Mouse (Mus musculus) CD4-positive, CD25-positive, alpha-beta regulatory T cell, adult 2 months (primary cell): ENCODE data around the gene Tmem255b.

Source experiments
- DNase-seq: peaks from one replicate; pipeline ENCODE4 v3.0.0-alpha.2; 2012; ENCODE audit warnings: low read depth, low spot score

Tmem255b gene

DNA sequence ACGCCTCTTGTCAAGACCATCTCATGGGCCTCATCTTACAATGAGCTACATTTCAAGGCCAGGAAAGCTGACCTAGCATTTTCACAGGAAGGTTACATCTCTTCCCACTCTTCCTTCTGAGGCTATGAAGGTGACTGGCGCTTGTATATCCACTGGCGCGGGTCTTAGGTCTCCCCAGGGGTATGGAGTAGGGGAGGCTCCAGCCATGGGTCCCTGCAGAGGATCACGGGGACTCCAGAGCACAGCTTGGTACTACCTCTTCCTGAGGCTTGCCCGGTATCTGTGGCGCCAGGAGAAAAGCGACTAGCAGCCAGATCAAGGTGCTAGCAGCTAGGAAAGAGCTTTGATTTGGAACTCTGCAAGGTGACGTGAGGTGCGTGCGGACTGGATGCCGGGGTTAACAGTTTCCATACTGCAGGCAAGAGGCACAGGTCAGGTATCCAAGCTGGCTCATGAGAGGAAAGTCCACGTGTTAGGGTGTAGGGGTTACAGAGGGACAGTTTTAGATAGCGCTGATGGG is 56.6 kb downstream of the Tmem255b start:
- DNase-seq: no peak

DNA sequence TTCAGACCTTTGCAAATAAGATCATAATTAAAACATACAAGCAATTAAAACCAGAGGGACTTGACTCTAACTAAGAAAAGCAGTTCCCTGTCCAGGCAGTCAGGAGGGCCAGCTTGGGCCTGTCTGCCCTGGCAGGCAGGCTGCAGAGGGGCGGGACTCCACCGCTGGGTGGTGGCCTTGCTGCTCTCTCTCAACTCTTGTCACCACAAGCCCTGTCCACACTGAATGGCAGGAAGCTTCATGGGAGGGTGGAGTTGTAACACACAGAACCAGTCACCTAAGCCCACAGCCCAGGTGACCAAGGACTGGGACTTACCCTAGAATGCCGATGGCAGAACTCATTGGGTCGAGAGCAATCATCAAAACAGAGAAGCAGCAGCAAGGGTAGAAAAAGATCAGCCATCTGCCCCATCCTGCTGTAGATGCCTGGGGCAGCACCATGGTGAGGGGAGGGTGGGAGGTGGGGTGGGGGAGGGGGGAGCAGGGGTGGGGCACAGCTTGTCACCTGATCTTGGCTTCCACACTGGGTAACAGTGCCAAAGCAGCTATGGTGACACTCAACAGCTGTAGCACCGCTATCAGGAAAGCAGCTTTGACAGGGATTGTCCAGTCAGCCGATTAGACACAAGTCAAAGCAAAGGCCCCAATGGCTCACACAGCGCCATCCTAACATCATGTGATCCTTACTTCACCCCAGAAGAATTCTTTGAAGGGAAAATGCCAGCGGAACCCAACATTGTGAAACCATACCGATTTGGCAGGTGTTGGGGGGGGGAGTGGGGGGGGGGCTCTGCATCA is 57.4 kb downstream of the Tmem255b start:
- DNase-seq: no peak

DNA sequence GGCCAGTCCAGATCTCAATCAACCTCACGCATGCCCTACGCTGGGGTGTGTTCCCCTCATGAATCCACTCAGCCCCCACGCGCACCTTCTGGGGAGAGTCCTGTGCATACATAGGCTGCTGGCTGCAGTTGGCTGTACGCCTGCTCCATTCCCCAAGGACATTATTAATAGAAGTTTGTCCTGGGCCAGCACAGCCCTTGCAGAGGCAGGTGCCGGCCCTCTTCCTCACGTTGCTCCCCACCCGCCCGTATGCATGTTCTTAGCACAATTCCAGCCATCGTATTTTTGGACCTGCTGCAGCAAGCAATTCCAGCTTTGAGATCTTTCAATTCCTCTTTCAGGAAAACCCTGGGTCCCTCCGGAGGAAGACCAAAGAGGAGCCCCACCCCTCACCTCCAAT is 58.0 kb downstream of the Tmem255b start:
- no peak for DNase-seq

DNA sequence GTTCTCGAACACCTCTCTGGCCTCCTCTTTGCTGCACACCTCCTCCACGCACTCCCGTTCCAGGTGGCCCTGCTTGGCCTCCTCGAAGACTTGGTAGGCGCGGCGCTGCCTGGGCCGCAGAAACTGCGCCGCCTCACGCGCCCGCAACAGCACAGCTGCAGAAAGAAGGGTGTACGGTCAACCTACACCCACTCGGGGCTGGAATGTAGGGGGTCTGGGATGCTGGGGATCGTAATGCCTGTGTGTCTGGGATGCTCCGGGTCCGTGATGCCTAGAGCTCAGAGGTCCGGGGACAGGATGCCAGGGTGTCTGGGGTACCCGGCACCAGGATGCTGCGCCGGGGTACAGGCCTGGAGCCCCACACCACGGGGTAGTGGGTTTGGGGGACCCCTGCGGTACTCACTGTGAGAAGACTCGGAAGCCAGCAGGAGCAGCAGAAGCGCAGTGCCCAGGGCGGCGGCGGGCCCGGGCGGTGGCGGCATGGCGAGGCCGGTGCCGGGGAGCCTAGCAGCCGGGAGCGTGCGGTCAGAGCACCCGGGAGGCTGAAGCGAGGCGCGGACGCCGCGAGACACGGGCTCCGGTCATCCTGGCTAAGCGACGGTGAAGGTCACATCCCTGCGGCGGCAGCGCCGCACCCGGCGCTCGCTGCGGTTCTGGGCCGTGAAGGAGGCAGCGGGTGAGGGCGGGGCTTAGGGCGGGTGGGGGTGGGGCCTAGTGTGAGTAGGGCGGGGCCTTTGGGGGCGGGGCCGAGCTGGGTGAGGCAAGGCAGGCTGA is 59.1 kb downstream of the Tmem255b start, which contains the start of gene Gas6:
Gene Gas6 (minus strand): TSS at position 633 of the 774 bp plus-strand sequence.
- peak; percentile 37 for DNase-seq

DNA sequence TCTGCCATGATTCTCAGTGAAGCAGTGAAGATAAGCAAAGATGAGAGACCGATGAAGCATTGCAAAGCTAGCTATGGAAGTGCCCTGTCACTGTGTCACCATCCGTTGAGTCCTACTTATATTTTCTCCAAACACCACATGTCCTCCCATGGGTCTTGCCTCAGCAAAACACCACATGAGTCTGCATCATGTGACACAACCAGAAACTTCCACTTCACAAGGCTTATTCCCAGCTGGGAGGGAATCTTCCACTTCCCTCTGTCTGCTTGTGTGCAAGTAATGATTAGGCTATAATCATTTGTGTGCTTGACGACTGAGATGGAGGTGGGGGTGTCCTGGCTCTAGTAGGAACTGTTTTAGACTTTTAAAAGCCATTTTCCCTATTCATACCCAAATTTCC is 66.2 kb downstream of the Tmem255b start:
- DNase-seq: no peak

DNA sequence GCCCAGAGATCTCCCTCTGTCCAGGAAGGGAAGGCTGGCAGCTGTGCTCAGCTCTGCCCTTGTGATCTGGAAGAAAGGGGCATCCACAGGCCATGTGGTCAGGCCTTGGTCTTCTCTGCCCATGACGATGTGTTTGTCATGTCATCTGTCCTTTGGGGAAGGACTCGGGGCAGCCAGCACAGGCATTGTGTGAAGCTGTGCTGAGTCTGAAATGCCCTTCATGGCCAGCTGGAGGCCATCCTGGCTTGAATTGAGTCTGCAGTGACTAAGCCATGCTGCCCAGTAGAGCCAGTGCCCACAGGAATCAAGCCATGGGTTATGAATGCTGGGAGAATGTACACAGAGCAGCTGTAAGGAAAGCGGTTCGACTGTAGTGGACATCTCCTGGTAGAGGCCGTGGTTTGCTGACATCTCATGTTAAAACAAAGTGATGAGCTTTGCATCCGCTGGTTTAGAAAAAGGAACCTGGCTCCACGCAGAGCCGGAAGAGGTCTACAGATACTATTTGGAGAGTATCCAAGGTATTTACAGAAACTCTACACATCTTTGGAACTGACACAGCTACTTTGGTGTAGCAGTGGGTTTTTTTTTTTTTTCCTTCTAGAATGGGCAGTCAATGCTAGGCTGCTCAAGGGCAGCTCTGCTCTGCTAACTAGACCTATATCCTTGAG is 69.1 kb downstream of the Tmem255b start:
- no peak for DNase-seq

DNA sequence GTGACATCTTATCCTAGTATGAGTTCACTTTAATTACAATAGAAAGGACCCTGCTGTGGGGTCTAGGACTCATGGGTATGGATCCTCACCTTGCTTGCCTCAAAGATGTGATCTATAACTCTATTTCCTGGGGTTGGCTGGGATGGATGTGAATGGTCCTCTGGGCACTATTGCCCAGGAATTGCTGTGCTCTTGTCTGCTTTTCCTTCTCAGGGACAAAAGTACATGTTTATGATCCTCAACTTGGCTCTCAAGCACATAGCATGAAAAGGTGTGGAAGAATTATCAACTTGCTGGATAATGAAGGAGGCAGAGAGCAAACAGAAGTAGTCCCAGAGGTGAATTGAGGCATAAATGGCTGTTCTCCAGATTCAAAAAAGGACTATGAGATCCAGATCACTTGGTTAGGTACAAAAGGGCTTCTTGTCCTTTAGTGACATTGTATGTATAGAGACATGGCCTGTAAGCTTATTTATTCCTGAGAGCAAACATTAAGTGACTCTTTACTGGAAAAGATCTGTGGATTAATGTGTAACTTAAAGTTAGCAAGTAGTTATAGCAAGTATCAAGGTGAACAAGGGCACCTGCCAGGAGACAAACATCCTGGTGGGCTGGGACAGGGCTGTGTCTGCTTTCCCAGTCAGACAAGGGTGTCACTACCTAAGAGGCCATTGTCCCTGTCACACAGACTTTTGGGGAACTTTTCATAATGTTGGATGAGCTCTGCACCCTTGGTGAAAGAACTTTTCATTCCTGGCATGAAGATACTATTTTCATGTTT is 70.1 kb downstream of the Tmem255b start:
- DNase-seq: no peak

DNA sequence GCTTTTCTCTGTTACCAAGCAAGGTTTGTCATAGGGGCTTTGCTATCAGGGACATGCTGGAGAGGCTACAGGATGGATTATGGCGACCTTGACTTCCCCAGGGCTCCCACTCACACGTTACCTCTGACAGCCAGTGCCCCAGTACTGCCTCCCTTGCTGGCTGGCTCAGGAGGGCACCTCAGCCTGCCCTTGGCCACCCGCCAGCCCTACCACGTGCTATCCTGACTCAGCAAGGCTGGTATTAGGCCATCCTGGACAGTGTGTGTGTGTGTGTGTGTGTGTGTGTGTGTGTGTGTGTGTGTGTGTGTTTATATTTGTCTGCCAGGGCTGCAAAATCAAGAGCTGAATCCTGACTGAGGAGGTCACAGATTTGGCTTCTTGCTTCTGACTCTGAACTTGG is 71.9 kb downstream of the Tmem255b start:
- DNase-seq: no peak

DNA sequence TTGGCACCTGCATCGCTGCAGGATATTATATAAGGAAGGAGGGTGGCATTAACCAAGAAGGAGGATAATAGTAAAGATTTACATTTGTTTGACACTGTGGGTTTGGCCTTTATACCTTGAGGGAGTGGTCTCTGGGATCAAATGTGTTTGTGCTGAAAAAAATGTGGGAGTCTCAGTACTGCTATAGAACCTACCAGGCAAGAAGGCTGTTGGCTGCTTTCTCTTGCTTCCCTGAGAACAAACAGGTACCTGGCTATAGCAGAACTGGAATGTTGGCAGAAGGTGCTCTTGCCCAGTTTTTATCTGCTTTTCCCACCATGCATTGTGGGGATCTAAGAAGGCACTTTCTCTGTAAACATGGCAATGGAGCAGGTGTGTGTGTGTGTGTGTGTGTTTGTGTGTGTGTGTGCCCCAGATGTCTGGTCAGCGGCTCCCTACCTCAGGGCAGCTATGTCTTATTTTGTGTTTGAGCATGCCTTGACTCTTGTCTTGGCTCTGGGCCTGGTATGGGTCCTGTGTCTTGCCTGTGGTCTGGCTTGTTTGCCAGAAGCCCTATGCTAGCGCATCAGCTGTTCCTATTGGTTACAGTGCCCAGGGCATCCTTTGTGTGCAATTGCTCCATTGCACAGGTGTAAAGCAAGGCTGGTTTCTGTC is 72.4 kb downstream of the Tmem255b start:
- no peak for DNase-seq

DNA sequence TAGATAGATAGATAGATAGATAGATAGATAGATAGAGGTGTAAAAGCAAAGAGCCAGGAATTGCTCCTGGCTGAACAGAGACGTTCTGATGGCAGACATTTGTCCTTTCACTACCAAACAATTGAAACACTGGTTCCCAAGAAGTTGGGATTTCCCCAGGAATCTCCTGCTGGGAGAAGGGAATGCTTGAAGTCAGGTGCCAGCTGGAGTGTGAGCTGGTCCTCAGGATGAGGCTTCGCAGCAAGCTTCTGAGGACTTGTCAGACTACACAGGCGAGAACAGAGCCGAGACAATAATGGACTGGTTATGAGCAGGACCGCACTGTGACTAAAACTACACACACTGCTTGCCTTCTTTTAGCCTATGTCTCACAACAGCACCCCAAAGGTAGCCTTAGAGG is 77.0 kb downstream of the Tmem255b start:
- no peak for DNase-seq

DNA sequence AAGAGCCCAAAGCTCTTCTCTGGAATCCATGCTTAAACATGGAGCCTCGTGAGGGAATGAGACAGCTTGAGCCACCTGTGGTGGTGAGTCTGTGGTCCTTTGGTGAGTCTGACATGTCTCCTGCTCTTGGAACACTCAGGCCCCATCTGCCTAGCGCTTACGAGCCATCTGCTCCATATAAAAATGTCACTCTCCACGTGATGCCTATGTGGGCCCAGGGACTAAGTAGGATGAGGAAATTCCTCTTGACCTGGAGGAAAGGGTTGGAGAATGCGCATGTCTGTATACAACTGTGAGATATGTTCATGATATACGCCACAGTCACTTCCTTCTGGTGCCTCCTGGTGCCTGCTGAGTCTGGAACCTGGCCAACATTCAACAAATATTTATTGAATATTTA is 77.7 kb downstream of the Tmem255b start:
- no peak for DNase-seq

DNA sequence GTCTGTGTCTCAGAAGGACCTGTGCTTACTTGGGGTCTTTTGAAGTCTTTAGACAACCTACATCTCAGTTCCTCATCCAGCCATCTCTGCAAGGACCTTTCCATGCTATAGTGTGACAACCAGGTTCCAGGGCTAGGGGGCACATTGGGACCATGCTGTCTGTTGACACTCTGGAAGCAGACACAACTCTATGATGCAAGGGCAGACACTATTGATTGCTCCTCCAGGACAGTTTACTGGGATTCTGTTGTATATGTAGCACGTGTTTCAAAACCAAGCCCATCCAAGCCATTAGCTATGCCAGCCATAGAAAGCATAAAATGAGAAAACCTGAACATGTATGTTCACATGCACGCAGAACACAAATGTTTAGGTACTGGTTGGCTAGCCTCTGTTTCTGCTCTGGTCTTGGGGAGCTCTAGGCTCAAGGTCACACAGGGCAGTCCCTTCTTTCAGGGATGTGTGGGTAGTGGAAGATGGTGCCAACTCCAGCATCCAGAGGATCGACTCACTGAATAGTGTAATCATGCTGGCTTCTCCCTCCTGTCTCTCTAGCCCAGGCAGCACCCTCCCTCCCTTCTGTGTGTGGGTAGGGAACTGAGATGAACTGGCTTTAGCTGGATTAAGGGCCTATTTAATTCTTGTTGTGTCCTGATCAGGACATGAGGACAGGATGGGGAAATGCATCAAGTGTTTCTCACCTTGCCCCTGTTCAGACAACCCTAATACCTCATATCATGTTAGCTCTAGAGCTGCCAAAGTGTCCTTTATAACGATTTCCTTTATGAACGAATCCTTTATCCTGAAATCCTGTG is 78.8 kb downstream of the Tmem255b start:
- no peak for DNase-seq

DNA sequence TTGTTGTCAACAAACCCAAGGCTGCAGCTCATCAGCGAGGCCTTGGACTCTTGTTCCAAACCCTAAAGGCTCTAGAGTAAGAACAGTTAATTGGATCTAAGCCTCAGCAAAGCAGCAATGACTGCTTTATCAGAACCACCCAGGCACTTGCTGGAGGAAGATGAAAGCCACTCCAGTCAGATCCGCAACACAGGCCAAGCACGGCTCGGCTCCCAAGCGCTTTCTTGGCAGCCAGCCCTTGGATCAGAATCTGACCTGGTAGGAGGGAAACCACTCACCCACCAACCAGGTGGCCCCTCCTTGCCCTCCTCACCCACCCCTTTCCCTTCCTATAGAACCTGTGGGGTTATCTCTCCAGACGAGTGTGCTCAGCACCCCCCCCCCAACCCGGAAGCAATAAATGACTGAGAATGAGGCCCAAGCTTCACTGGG is 81.0 kb downstream of the Tmem255b start:
- DNase-seq: no peak

DNA sequence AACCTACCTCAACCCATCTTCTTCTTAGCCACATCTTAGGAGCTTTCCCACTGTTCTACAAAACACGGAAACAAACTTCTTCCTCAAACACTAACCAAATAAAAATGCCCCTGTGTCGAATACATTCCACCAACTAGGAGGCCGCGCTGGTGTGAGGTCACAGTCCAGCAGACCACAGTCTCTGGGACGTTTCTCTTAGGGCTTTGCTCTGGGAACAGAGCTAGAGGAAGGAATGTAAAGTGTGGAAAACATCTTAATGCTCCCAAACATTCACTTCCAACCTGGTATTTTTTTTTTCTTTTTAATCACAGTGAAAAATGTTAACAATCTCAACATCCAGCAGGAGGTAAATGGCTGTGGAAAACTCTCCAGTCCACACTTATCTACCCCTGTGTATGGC is 81.7 kb downstream of the Tmem255b start:
- no peak for DNase-seq

DNA sequence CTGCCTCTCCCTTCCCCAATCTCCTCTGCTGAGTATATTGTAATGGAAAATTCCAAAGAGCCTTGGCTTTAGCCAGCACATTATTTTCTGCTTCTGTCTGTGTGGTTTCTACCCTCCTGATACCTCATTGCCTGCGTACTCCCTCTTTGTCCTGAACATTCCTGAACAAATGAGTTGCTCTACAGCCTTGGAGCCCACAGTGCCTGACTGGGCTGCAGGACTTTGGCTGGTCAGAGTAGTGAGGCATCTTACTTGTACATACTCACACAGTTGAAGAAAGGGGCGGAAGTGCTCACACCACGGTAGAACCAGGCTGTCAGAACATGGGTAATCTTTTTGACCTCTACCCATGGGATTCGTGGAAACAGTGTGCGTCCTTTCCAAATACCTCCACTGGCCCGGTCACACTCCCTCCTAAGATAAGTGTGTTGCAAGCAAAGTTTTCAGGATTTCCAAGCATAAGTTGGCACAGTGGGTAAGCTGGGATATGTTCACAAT is 82.3 kb downstream of the Tmem255b start:
- no peak for DNase-seq
